Mouse (Mus musculus) Patski (cell line): ENCODE results near the gene Tmed10. TPM values are rescaled to one million over a fixed set of nuclear protein-coding genes. Genes with fewer than 3 reads are reported as not detected.

ENCODE experiments used
- ATAC-seq: fragments of 100-300 bp; one replicate; pipeline ENCODE4 v1.8.0; 2021
- CTCF ChIA-PET: fragments of 350-600 bp; sonication (Branson Sonifier 250); formaldehyde crosslinking; loops from one replicate; lab custom pipeline; 2022; ENCODE audit warnings: inconsistent platforms; lab: Charles Lee
- POLR2A ChIA-PET: fragments of 350-600 bp; sonication (Branson Sonifier 250); formaldehyde crosslinking; loops from one replicate; lab custom pipeline; 2022; ENCODE audit warnings: antibody characterized with exemption, inconsistent platforms; lab: Charles Lee
- DNase-seq: peaks from one replicate; pipeline ENCODE4 v3.0.0-alpha.2; 2011; ENCODE audit warnings: low read depth, low spot score
- H3K27me3 ChIP-seq: fragments of 371-371 bp; one replicate; pipeline ENCODE4 v1.5.1; 2021
- CTCF ChIP-seq: fragments of 100-300 bp; IDR thresholded peaks from one replicate; pipeline ENCODE4 v1.5.1; 2021
- in situ Hi-C: fragments of 300-500 bp; cut with MboI; formaldehyde crosslinking; loops from 3 replicates; pipeline ENCODE4 v1.11.1; 2018; ENCODE audit warnings: low pct_unique_long_range_greater_than_20kb, mixed read lengths
- polyA plus RNA-seq: library from polyadenylated mRNA; unstranded; gene quantifications from one replicate; pipeline ENCODE4 v1.2.3, GENCODE M21; 2021

The Tmed10 gene
- 238 TPM for polyA plus RNA-seq

DNA sequence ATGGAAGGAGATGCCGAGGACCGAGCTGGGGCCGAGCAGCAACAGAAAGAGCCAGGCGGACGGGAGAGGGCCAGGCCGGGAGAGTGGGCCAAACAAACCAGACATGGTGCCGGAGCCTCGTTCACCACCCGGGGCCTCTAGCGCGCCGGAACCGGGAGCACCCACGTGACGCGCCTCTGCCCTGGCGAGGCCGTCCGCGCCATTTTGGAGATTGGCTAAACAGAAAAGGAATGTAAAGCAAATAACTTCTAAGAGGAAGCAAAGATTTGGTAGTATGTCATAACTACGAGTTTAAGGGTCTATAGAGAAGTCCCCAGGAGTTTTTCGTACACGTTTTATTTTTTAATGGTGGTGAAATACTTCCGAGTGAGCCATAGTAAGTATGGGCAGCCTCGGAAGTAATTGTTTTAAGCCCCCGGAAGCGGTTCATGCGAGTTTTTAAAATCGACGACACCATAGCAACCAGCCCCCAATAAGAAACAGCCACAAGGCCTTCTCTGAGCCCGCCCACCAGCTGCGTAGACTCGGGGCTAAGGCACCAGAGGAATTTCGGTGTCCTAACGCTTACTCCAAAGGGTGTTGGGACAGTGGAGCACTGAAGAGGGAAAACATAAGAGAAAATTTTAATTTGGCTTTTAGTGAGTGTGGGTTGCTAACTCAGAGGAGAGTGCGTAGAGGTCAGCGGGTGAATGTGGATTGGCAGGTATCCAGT lies at the start of gene Tmed10:
Gene Tmed10, minus strand, starts transcription at position 287 of the 712 bp plus-strand sequence.
- DNase-seq (peak; percentile 77), ATAC-seq (peak; percentile 58)
- CTCF ChIA-PET, result no interaction called here
- POLR2A ChIA-PET, result no interaction called here
- H3K27me3 ChIP-seq, result no peaks in the 10 kb centered on the region
- in situ Hi-C loops, result no loop called here
- TF ChIP-seq CTCF, result no peak

DNA sequence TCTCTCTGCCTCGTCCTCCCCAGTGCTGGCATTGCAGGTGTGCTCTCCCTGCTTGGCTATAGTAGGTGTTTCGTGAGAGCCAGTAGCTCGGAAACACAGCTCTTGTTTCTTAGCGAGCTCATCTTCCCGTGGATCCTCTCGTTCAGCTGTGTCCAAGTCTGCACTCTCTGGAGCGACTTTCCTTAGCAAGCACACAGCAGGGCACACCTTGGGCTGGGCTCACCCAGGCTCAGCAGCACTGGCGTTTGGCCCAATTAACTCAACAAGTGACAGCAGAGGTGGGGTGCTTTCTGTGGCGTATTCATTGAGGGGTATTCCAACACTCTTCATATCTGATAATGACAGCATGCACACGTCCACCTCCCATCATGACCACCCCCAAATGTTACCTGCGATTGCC lies 48.6 kb upstream of the Tmed10 start:
- TF ChIP-seq CTCF, result no peak
- POLR2A ChIA-PET, result interaction anchor here (0.6 kb wide), 1 partner anchor 25 kb away, joined by 6 read pairs; no protein-coding TSS in a partner anchor
- no peak for ATAC-seq
- in situ Hi-C loops, result no loop called here
- CTCF ChIA-PET, result no interaction called here
- no peaks in the 10 kb centered on the region for H3K27me3 ChIP-seq
- no peak for DNase-seq

DNA sequence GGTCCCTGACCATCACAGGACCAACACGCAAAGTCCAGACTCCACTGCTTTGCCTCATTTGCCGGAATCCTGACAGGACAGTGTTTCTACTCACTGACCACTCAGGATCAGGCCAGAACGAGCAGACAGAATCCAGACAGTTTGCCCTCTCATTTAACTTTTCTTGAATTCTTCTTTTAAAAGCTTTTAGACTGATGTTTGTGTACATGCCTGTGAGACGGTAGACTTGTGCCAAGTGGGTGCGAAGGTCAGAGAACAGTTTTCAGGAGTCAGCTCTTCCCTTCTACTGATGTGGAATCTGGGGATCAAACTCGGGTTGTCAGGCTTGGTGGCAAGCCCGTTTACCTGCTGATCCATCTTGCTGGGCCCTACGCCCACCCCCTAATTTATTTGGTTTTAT lies 47.9 kb upstream of the Tmed10 start:
- TF ChIP-seq CTCF, result no peak
- ChIA-PET CTCF (no interaction called here), POLR2A (no interaction called here)
- DNase-seq (no peak), ATAC-seq (no peak)
- in situ Hi-C loops, result no loop called here
- no peaks in the 10 kb centered on the region for H3K27me3 ChIP-seq

DNA sequence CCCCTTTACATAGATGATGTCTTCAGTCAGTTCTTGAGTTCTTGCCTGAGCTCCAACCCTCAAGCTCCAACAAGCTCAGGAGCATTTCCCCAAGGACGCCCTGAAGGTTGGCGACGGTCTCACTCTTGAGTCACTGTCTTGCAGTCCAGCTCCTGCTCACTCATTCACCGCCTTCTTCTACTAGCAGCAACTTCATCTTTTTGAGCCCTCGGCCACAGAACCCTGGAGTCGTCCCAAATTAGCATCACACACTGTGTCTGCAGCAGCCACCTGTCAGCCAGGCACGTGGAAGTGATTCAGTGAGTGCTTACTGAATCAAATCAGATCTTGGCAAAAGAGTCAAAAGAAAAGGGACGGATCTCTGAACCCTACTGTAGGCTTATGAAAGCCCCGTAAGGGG lies 46.3 kb upstream of the Tmed10 start:
- ChIA-PET CTCF (interaction anchor here (1.0 kb wide), 1 partner anchor 9 kb away, joined by 3 read pairs; no protein-coding TSS in a partner anchor), POLR2A (interaction anchor here (0.7 kb wide), 1 partner anchor 75 kb away, joined by 4 read pairs; no protein-coding TSS in a partner anchor)
- TF ChIP-seq CTCF, result no peak
- ATAC-seq (no peak), DNase-seq (no peak)
- in situ Hi-C loops, result no loop called here
- H3K27me3 ChIP-seq, result no peaks in the 10 kb centered on the region

DNA sequence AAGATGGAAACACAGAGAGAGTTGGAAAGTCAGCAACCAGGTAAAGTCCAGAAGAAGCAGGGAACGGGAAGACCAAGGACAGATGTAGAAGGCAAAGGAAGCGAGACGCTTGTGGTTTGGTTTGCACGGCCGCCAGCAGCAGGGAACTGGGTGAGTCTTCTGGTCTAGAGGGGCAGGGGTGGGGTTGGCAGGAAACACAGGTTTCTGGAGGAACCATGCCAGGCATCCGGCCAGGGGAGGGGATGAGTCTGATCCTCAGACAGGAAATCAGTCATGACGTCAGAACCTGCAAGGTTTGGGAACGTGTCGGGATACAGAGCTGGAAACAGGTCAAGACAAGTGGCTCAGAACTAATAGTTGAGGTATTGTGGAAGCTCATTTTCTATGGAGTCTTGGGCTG lies 43.2 kb upstream of the Tmed10 start:
- in situ Hi-C loops, result no loop called here
- DNase-seq (no peak), ATAC-seq (no peak)
- ChIA-PET POLR2A (interaction anchor here (0.8 kb wide), 1 partner anchor 9 kb away, joined by 3 read pairs; no protein-coding TSS in a partner anchor), CTCF (interaction anchor here (0.8 kb wide), 1 partner anchor 11 kb away, joined by 3 read pairs; no protein-coding TSS in a partner anchor)
- TF ChIP-seq CTCF, result no peak
- no peaks in the 10 kb centered on the region for H3K27me3 ChIP-seq

DNA sequence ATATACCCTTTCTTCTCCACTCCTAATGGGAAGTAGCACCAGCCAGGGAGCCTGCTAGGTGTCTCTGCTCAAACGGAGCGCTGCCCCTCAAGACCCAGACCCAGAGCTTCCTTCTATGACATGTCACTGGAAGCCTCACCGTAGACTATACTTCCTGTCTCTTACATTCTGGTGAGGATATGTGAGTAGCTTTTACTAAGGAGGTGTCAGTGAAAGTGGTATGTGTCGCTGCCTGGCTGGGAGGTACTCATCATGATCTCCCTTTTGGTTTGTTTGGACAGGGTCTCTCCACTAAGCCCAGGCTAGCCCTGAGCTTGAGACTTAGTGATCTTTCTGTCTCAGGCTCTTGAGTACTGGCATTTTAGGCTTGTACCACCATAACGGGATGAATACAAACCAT lies 41.7 kb upstream of the Tmed10 start:
- no peak for ATAC-seq
- TF ChIP-seq CTCF, result no peak
- in situ Hi-C loops, result no loop called here
- POLR2A ChIA-PET, result no interaction called here
- no peaks in the 10 kb centered on the region for H3K27me3 ChIP-seq
- DNase-seq, result no peak
- CTCF ChIA-PET, result no interaction called here

DNA sequence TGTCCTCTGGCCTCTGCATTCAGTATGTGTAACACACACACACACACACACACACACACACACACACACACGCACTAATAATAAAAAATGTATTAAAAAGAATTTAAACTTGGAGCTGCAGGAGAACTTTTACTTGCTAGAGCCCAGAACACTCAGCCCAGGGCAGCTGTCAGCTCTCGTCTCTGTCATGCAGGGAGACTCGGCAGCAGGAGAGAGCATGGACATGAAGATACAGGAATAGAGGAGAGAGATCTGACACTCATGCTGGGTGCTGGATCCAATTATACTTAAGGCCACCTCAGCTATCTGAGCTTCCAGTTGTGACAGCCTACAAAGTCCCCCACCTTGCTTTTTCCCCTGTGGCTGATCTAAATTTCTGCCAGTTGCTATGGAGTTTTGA lies 41.2 kb upstream of the Tmed10 start:
- ATAC-seq, result no peak
- ChIA-PET CTCF (no interaction called here), POLR2A (no interaction called here)
- no peak for TF ChIP-seq CTCF
- no peak for DNase-seq
- in situ Hi-C loops, result no loop called here
- no peaks in the 10 kb centered on the region for H3K27me3 ChIP-seq

DNA sequence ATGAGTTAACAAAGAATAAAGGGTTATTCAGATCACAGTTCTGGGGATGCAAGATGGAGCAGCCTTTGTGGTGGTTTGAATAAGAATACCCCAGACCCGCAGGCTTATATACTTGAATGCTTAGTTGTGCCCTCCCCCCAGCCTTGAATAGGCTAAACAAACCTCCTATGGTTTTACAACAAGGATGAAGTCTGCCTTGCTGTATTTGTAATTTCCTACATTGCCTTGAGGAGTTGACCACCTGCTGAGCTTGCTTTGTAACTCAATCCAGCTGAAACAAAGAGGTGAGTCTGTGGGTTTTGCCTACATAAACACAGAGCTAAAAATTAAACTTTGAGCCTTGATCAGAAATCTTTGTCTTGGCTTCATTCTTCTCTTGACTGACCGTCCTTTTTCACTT lies 36.5 kb upstream of the Tmed10 start:
- CTCF ChIA-PET, result no interaction called here
- no peak for TF ChIP-seq CTCF
- in situ Hi-C loops, result no loop called here
- POLR2A ChIA-PET, result no interaction called here
- no peaks in the 10 kb centered on the region for H3K27me3 ChIP-seq
- no peak for DNase-seq
- ATAC-seq, result no peak

DNA sequence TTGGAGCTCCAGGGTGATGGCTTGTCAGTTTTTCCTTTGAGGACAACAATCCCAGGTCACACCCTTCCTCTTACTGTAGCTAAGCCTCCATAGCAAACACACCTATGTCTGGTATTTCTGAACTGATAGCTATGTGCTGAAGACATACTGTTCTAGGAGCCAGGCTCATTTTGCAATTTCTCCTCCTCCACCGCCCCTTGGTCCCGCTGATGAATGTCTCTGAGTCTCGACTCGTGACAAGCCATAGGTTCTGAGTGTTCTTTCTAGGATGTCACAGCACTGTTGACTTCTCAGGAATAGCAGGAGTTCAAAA lies 23.3 kb upstream of the Tmed10 start:
- no peak for TF ChIP-seq CTCF
- H3K27me3 ChIP-seq, result no peaks in the 10 kb centered on the region
- DNase-seq, result no peak
- no peak for ATAC-seq
- ChIA-PET CTCF (no interaction called here), POLR2A (interaction anchor here (0.7 kb wide), 1 partner anchor 25 kb away, joined by 6 read pairs; no protein-coding TSS in a partner anchor)
- in situ Hi-C loops, result no loop called here

DNA sequence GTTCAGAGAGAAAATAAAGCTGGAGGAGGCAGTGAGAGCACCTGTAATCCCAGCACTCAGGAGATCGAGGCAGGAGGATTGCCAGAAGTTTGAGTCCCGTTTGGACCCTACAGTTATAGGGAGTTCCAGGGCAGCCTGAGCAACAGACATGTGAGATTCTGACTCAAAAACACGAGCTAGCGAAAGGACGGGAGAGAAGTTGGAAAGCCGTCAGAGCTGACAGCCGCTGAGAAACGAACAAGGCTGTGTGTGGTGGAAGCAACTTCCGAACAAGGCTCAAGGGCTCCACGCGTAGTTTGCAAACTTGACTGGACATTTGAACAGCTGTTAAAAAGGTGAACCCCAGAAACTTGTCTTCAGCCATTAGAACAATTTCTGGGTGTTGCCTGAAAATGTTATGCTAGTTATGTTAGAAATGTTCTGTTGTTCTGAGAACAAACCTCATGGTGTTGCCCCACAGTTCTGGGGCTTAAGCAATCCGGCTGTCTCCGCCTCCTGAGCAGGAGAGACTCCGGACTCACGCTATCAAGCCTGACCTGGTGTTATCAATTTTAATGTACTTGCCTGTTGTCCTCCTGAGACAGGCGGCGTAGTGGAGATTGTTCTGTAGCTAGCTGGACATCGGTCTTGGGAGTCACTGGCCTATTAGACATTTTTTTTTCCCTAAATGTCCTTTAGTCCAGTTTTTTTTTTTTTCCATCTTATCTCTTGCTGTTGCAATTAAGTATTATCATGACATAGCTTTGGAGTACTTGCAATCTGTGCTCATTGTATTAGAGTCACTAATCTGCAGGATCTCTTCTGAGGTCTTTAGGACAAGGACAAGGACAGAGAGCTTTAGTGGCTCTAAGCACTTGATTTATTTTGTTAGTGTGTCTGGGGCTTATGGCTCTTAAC lies 22.7 kb upstream of the Tmed10 start:
- DNase-seq, result no peak

DNA sequence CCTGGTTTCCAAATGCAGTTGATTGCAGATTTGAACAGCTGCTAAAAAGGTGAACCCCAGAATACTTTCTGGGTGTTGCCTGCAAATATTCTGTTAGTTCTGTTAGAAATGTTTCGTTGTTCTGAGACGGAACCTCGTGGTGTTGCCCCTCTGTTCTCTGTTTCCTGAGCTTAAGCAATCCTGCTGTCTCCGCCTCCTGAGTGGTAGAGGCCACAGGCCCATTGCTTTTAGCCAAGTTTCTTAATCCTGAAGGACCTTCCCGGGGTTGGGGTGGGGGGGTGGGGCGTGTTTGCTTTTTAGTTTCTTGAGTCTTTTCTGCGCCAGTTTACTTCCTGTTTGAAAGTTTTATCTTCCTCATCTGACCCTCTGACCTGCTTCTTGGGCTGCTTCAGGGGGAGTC lies 19.3 kb upstream of the Tmed10 start:
- DNase-seq (no peak), ATAC-seq (no peak)
- no peaks in the 10 kb centered on the region for H3K27me3 ChIP-seq
- ChIA-PET POLR2A (no interaction called here), CTCF (no interaction called here)
- in situ Hi-C loops, result no loop called here
- TF ChIP-seq CTCF, result no peak

More for the DNA sequence above, 22.7 kb upstream of the Tmed10 start:
- H3K27me3 ChIP-seq, result no peaks in the 10 kb centered on the region
- POLR2A ChIA-PET, result interaction anchor here (0.7 kb wide), 1 partner anchor 26 kb away, joined by 6 read pairs; no protein-coding TSS in a partner anchor
- ATAC-seq, result no peak
- TF ChIP-seq CTCF, result no peak
- CTCF ChIA-PET, result no interaction called here
- in situ Hi-C loops, result no loop called here
